Comparison of ENCODE assay signal across 9 mouse cellular contexts in the genomic region with DNA sequence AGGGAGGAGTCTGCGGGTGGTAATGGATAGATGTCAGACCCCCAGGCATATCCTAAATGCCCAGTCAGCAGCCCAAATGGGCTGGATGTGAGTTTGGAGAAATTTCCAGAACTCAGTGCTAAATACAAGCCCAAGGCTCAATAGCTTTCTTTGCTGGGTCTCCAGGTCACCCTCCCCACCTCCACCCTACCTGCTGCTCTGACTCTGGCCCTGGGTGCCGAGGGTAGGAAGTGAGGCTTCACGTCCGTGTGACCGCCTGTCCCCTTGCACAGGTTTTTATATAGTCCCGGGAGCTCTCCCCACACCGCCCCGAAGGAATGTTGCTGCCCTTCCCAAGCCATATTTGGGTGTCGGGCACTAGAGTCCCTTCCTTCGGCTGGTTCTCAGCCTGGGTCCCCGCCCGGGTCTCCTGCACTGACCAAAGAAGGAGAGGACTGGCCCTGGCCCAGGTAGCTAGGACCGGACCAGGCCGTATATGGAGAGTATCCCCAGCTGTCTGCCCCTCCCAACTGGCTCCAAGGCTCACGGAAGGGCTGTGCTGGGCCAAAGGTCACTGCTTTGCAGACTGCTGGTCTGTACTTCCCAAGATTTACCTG. TPM values are rescaled to one million over a fixed set of nuclear protein-coding genes. Genes with fewer than 3 reads are reported as not detected.
A peak's percentile ranks its signal among the peaks of the same experiment; 100 is the strongest.
DNase-seq lines count a peak whose midpoint lies in the region; ATAC-seq and TF ChIP-seq lines count a peak whose summit lies in the region.
"Had no signal": no experiment of that assay in that cellular context is flagged by ENCODE, and none has a peak within 500 bp of the region (broad histone marks: within the 10 kb centered on the region; RNA-seq: fewer than 3 reads in every experiment).

A gene (minus strand): TSS at position 250 of the 596 bp plus-strand sequence.

- no peaks in the 10 kb centered on the region for H3K9me3 ChIP-seq in midbrain, postnatal 0 days (ENCODE audit: low read length)
- no peaks in the 10 kb centered on the region for H3K9me3 ChIP-seq in midbrain, embryonic 10.5 days (replicated peaks)
- no peaks in the 10 kb centered on the region for H3K9me3 ChIP-seq in heart, embryonic 16.5 days (replicated peaks; ENCODE audit: control insufficient read depth, low read length)
- no peaks in the 10 kb centered on the region for H3K9me3 ChIP-seq in stomach, embryonic 15.5 days
- H3K9me3 ChIP-seq in forebrain, embryonic 14.5 days (replicated peaks; ENCODE audit: control insufficient read depth, low read length), result no peaks in the 10 kb centered on the region

- DNase-seq in cerebellum, adult 9-11 months, result peak; percentile 32
- no peak for DNase-seq in cerebellum, adult 8-10 months
- no peak for DNase-seq in midbrain, postnatal 0 days (ENCODE audit: low spot score)
- no peak for DNase-seq in midbrain, embryonic 10.5 days (ENCODE audit: low spot score)
- no peak for DNase-seq in forebrain, embryonic 14.5 days (ENCODE audit: low spot score)
- DNase-seq: lung, postnatal 36 days had no signal

- H3K4me3 ChIP-seq in midbrain, postnatal 0 days (ENCODE audit: low read depth, low read length), result no peak within 1 kb of the TSS
- no peak within 1 kb of the TSS for H3K4me3 ChIP-seq in midbrain, embryonic 10.5 days
- H3K4me3 ChIP-seq in heart, embryonic 16.5 days (ENCODE audit: low read length), result no peak within 1 kb of the TSS
- H3K4me3 ChIP-seq in stomach, embryonic 15.5 days (replicated peaks), result no peak within 1 kb of the TSS
- no peak within 1 kb of the TSS for H3K4me3 ChIP-seq in forebrain, embryonic 14.5 days (ENCODE audit: low read depth, low read length)

- WGBS in midbrain, postnatal 0 days, result 25% methylated on average over 15 of the region's 15 CpGs
- 23% methylated on average over 15 of the region's 15 CpGs for WGBS in midbrain, embryonic 10.5 days
- 10% methylated on average over 15 of the region's 15 CpGs for WGBS in heart, embryonic 16.5 days
- 19% methylated on average over 15 of the region's 15 CpGs for WGBS in stomach, embryonic 15.5 days
- WGBS in forebrain, embryonic 14.5 days, result 22% methylated on average over 15 of the region's 15 CpGs

- TF ChIP-seq CTCF in midbrain, postnatal 0 days (IDR thresholded peaks at IDR 0.05), result no peak

- peaks cover 4% of the 10 kb centered on the region; the same call in 1 of the 2 replicates for H3K4me1 ChIP-seq in midbrain, postnatal 0 days (ENCODE audit: insufficient read depth, low read length)
- peaks cover 19% of the 10 kb centered on the region for H3K4me1 ChIP-seq in midbrain, embryonic 10.5 days
- H3K4me1 ChIP-seq in heart, embryonic 16.5 days (ENCODE audit: control insufficient read depth, insufficient read depth, low read length), result no peaks in the 10 kb centered on the region
- 0 out of 2 replicates have a peak, but pooled peaks cover 10% of the 10 kb centered on the region for H3K4me1 ChIP-seq in stomach, embryonic 15.5 days
- H3K4me1 ChIP-seq in forebrain, embryonic 14.5 days (ENCODE audit: control insufficient read depth, insufficient read depth, low read length), result peaks cover 8% of the 10 kb centered on the region

- H3K27me3 ChIP-seq in midbrain, postnatal 0 days (ENCODE audit: insufficient read depth, low read length), result peaks cover 23% of the 10 kb centered on the region
- H3K27me3 ChIP-seq in midbrain, embryonic 10.5 days (ENCODE audit: low read depth, poor library complexity, severe bottlenecking), result peaks cover 74% of the 10 kb centered on the region
- H3K27me3 ChIP-seq in heart, embryonic 16.5 days (ENCODE audit: control insufficient read depth, insufficient read depth, low read length), result peaks cover 53% of the 10 kb centered on the region
- H3K27me3 ChIP-seq in stomach, embryonic 15.5 days (replicated peaks), result peaks cover 68% of the 10 kb centered on the region
- peaks cover 54% of the 10 kb centered on the region for H3K27me3 ChIP-seq in forebrain, embryonic 14.5 days (replicated peaks; ENCODE audit: control insufficient read depth, insufficient read depth, low read length)

- H3K4me2 ChIP-seq in midbrain, postnatal 0 days (ENCODE audit: low read depth, low read length, poor library complexity, severe bottlenecking), result no peak within 1 kb of the TSS
- peak within 1 kb of the TSS; percentile 19; the same call in 1 of the 2 replicates for H3K4me2 ChIP-seq in heart, embryonic 16.5 days (ENCODE audit: low read depth, low read length)
- H3K4me2 ChIP-seq in stomach, embryonic 15.5 days, result no peak within 1 kb of the TSS
- no peak within 1 kb of the TSS for H3K4me2 ChIP-seq in forebrain, embryonic 14.5 days (ENCODE audit: low read length)

- ATAC-seq in midbrain, postnatal 0 days (ENCODE audit: low FRiP score), result no peak
- ATAC-seq in heart, embryonic 16.5 days (replicated peaks; ENCODE audit: extremely low read depth, insufficient read depth, low FRiP score), result no peak
- no peak for ATAC-seq in stomach, embryonic 15.5 days (ENCODE audit: insufficient read depth, low FRiP score, low read depth)
- ATAC-seq in megakaryocyte-erythroid progenitor cell, adult 5-6 weeks (replicated peaks; ENCODE audit: low FRiP score, low TSS enrichment, poor library complexity, severe bottlenecking), result no peak
- ATAC-seq in forebrain, embryonic 14.5 days, result no peak

- H3K27ac ChIP-seq in midbrain, postnatal 0 days (ENCODE audit: low read depth, low read length), result no peak within 1 kb of the TSS
- H3K27ac ChIP-seq in midbrain, embryonic 10.5 days (replicated peaks), result no peak within 1 kb of the TSS
- no peak within 1 kb of the TSS for H3K27ac ChIP-seq in heart, embryonic 16.5 days (ENCODE audit: low read length)
- no peak within 1 kb of the TSS for H3K27ac ChIP-seq in stomach, embryonic 15.5 days
- no peak within 1 kb of the TSS for H3K27ac ChIP-seq in forebrain, embryonic 14.5 days (ENCODE audit: low read depth, low read length)

- H3K9ac ChIP-seq in midbrain, postnatal 0 days (replicated peaks; ENCODE audit: low read length, poor library complexity, severe bottlenecking), result no peak within 1 kb of the TSS
- no peak within 1 kb of the TSS for H3K9ac ChIP-seq in heart, embryonic 16.5 days (ENCODE audit: low read length)
- H3K9ac ChIP-seq in stomach, embryonic 15.5 days, result no peak within 1 kb of the TSS
- H3K9ac ChIP-seq in forebrain, embryonic 14.5 days (ENCODE audit: low read length), result no peak within 1 kb of the TSS

- H3K36me3 ChIP-seq in midbrain, postnatal 0 days (ENCODE audit: insufficient read depth, low read length), result peaks cover 3% of the 10 kb centered on the region
- H3K36me3 ChIP-seq in midbrain, embryonic 10.5 days, result peaks cover 13% of the 10 kb centered on the region
- H3K36me3 ChIP-seq in heart, embryonic 16.5 days (ENCODE audit: control insufficient read depth, insufficient read depth), result no peaks in the 10 kb centered on the region
- 0 out of 2 replicates have a peak, but pooled peaks cover 3% of the 10 kb centered on the region for H3K36me3 ChIP-seq in stomach, embryonic 15.5 days
- peaks cover 11% of the 10 kb centered on the region; the same call in 1 of the 2 replicates for H3K36me3 ChIP-seq in forebrain, embryonic 14.5 days (ENCODE audit: control insufficient read depth, insufficient read depth, low read length)

RNA-seq across cellular contexts. Expression of the gene that starts here (rescaled TPM):
- total RNA-seq in midbrain, postnatal 0 days (2014; rRNA removed), result 12.3 and 22.7 TPM in 2 replicates
- 18.9 and 19.5 TPM in 2 replicates for polyA plus RNA-seq in midbrain, postnatal 0 days (2015; fragmentation: Nextera tagmentation; extraction: Ambion mirVana)
- 0.23 and 0.87 TPM in 2 replicates for polyA plus RNA-seq in midbrain, embryonic 10.5 days (2016; fragmentation: Nextera tagmentation; extraction: Ambion mirVana)
- polyA plus RNA-seq in heart, embryonic 16.5 days (2015; fragmentation: Nextera tagmentation; extraction: Ambion mirVana), result 195 and 247 TPM in 2 replicates
- 18.7 and 47.9 TPM in 2 replicates for polyA plus RNA-seq in stomach, embryonic 15.5 days (2015; fragmentation: Nextera tagmentation; extraction: Ambion mirVana)
- total RNA-seq in megakaryocyte-erythroid progenitor cell, adult 5-6 weeks (2014; fragmentation: Nextera tagmentation), result not detected in 2 replicates
- not detected in 2 replicates for total RNA-seq in megakaryocyte-erythroid progenitor cell, adult 5-6 weeks (2017)
- polyA plus RNA-seq in forebrain, embryonic 14.5 days (2014; fragmentation: Nextera tagmentation; extraction: Ambion mirVana), result 3.4 and 4.4 TPM in 2 replicates

Comparison
In these comparisons a context has a peak if more than half of its experiments do, and no peak if none do; other contexts are left out.
1. RNA of the gene that starts here (total RNA-seq): 12.3 to 22.7 TPM in midbrain, postnatal 0 days; not detected in megakaryocyte-erythroid progenitor cell, adult 5-6 weeks; every median in the first group is over 10 times any median in the second.